Mouse (Mus musculus) 416B (cell line): ENCODE measurements around the gene Col27a1.

Experiments
- DNase-seq: peaks from one replicate; pipeline ENCODE4 v3.0.0; 2011; ENCODE audit warnings: low read depth

Col27a1 gene

DNA sequence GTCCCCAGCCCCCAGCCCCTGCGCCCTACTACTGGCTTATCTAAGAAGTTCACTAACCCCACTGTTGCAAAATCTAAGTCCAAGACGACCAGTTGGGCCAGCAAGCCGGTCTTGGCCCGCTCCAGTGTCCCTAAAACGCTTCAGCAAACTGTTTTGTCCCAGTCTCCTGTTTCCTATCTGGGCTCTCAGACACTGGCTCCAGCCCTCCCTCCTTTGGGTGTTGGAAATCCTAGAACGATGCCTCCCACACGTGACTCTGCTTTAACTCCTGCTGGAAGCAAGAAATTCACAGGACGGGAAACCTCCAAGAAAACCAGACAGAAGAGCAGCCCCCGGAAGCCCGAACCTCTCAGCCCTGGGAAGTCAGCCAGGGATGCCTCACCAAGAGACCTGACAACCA lies 11.6 kb downstream of the Col27a1 start:
- DNase-seq = no peak

DNA sequence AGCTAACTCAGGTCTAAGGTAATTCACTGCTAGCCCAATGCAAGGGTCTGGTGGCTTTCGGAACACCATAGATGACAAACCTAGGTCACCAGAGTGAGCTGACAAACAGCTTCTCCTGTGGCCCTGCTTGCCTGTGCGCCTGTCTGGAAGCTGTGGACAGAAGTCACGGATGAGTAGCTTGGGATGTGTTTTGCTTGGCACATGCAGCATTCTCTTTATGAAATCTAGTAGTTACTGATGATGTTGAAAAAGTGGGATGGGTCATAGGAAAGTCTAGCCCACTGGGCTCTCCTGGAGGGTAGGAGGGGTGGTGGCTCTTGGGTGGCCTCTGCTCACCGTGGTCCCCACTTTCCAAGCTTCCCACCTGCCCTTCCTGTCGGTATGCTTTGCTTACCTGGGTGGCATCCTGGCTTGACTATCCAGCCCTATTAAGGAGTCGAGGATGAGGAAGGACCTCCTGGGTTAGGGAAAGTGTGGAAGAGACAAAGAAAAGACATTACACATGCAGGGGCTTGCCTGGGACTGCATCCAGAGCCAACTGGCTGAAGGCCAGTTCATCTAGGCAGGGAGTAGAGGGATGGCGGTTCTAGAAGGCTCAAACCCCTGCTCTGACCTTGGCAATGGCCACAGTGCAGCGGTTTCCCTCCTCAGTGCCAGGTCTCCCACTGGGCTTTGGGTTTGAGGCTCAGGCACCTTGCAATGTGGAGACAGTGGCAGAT lies 12.5 kb downstream of the Col27a1 start:
- no peak for DNase-seq

DNA sequence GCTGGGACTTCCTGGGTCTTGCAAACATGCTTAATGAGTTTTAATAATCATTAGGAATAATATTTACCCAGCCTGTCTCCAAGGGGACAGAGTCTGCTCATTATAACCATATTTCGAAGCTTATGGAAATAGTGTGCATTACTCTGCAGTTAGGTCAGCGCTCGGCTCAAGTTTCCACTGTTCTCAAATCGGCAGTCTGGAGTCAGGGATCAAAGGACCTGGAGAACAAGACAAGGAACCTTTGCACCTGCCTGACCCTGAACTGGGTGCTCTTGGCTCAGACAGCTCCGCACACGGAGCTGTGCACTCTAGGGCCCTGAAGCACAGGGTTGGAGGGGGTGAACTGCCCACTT lies 13.1 kb downstream of the Col27a1 start:
- DNase-seq = no peak

DNA sequence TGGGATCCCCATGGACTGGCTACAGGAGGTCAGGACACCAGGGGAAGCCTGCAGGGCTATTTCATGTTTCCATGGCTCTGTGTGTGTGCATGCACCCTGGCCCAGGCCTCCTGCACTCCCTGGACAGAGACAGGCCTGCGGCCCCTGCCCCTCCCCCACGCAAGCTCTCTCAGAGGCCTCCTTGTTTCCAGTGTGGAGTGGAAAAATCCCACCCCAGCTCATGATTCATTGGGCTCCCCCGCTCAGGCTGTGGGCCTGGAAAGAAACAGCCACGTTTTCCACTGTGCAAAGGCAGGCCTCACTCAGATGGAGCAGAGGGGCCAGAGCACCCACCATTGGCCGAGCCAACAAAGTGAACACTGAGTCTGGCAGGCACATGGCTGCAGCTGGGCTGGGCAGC lies 15.1 kb downstream of the Col27a1 start:
- no peak for DNase-seq

DNA sequence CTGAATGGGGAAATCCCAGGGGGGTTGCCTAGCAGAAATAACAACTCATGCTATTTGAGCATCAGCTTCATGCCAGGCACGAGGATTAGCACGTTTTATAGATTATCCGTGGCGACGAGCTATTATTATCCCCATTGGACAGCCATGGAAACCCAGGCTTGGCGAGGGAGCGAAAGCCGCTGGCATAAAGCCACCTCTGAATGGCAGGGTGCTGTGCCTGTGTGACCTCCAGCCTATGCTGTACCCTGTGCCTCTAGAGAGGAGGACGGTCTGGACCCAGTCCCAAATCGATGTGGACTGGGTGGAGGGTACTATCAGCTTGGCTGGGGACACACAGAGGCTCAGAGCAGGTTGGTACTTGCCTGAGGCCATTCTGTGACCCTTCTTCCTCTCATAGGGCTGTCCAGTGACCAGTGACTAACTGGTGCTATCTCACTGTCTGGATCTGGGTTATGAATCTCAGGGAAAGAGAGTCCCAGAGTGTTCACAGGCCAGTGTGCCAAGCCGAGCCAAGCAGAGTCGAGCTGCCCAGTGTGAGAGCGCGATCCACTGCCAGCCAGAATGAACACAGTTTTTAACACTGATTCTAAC lies 16.3 kb downstream of the Col27a1 start:
- DNase-seq = no peak

DNA sequence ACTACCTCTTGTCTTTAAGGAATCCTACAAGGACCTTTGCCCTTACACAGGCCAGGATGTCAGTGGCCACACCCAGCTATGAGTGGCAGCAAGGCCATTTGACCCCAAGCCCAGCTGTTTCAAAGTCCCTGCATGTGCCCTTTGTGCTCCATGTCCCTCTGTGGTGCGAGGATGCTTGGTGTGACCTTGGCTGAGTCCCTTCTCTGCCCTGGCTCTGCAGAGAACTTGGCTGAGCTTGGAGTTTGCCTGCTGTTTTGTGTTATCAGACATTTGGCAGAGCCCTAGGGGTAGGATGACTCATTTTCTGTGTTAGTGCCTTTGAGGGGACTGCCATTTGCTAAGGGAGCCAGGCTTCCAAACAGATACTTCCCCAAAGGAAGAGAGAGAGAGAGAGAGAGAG lies 17.3 kb downstream of the Col27a1 start:
- DNase-seq = no peak

DNA sequence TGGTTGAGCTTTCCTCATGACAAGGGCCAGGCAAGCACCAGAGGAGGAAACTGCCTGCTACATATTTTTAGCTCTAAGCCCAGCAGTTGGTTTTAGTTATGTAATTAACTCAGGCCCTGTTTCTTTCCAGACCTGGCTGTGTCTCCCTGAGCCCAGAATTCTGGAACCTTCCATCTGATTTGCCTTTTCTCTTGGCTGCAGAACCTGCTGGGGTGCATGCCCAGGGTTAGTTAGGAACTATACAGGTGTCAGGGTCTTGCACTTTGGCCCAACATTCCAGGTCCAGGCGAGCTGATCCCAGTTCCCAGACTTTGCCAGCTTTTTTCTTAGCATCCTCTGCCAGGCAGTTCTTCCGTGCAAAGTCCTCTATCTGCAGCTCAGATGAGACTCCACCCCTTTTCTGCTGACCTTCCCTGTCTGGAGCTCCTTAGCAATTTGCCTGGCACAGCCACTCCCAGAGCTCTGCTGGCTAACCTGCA lies 18.8 kb downstream of the Col27a1 start:
- DNase-seq = no peak

DNA sequence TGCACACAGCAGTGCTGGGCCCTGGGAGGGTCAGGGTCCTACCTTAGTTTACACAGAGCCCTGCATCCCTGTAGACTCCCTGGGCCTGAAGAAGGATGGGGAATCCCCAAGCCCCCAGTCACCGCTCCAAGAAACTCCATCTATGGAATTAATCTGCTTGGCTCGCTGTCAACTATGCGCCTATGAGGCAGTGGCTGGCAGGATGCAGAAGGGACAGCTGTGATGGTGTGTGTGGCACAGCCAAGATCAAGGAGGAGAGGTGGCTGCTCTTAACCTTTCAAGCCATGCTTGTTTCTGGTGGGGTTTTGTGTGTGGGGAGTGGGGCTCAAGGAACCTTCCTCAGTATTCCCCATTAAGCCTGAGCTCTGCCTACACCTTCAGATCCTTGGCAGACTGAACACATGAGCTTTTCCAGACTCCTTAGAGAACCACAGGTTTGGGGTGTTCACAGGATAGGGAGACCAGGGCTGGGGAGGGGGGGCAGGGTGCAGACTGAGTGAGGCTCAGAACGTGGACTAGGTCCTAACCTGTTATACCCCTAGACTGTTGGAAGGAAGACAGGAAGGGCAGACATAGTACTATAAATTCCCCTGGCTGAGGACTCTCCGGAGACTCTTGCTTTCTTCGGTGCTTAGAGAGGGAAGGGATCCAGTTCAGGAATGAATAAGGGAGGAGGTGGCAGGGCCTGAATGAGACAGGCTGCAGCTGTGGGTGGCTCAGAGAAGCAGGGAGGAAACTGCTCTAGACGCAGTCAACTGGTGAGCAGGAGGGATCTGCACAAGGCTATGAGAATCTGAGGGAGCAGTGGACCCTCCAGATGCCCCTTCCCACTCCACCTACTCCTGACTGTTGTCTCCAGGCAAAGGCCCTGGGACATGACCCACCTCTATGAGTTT lies 20.0 kb downstream of the Col27a1 start:
- no peak for DNase-seq

DNA sequence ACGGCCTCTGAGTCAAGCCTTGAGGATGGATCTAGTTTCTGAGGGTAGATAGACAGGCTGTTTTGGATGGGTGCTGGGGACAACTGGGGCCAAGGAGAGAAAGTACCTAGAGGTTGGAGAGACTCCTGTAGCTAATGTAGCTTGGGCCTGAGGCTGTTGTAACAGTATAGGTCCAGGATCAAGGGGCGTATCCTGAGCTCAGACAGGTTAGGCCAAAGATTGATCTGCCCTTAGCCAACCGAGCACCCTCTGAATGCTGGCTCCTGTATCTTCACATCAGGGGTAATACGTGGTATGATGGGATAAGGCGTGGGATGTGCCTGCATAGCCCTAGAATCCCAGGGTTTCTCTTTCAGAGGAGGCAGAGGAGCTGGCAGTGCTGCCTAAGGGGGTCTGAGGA lies 21.0 kb downstream of the Col27a1 start:
- no peak for DNase-seq

DNA sequence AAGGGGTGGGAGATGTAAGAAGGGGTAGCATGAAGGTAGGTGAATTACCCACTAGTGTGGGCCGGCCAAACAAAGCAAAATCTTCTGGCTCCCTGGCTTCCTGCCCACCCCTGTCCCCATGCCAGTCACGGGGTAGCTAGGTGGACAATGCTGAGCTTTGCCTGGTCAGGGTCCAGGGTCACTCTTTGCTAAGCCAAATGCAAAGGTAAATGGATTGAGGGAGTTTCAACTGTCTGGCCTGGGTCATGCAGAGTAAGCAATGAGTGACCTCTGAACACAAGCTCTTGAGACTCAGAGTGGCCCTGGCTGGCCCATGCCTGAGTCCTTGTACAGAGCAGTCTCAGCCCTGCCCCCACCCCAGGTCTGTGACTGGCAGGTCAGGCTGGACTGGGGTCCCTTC lies 22.4 kb downstream of the Col27a1 start:
- no peak for DNase-seq

DNA sequence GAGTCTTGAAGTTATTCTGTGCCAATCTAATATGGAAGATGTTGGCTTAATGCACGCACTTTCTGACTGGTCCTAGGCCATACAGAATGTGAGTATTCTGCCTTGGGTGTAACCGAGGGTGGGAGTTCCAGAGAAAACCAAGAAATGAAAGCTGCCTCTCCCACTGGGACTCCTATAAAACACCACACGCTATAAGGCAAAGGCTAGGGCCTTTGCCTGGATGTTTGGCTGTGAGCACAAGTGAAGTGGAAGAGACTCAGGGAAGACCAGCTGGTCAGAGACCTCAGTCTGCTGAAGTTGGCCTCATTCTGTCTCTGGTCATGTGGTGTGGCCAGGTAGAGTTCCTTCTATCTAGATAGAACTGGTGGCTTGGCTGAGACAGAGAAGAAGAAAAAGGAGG lies 23.4 kb downstream of the Col27a1 start:
- no peak for DNase-seq

DNA sequence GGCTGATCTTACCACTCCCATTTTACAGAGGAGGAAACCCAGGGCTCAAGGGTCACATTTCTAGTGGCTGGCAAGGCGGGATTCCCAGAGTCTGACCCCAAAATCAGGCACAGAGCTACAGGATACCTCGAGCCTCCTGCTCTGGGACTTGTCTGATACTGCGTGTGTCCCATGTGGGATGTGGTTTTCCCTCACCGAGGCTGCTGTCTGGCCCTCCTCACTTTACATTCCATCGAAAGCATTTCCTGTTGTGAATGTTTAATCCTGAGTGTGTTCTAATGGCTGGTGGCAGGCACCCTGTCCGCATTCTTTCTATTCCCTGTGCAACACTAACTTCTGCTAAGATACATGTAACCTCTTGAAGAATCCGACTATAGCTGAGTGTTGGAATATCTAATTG lies 24.3 kb downstream of the Col27a1 start:
- DNase-seq = no peak

DNA sequence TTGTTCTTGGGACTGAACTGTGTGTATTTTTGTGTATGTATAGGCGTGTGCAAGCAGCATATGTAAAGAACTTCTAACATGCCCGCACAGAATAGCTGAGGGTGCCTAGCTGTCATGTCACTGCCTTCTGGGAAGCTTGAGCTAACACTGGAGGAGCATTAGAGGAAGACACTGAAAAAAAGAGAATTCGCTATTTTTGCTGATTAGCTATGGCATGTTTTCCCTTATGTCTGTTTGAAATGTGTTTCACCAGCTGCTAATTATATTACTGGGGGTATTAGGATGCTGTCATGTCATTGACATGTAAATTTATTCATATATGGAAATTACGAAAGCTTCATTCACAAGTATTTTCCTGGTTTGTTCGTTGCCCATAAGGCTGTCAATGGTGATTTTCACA lies 24.9 kb downstream of the Col27a1 start:
- no peak for DNase-seq

DNA sequence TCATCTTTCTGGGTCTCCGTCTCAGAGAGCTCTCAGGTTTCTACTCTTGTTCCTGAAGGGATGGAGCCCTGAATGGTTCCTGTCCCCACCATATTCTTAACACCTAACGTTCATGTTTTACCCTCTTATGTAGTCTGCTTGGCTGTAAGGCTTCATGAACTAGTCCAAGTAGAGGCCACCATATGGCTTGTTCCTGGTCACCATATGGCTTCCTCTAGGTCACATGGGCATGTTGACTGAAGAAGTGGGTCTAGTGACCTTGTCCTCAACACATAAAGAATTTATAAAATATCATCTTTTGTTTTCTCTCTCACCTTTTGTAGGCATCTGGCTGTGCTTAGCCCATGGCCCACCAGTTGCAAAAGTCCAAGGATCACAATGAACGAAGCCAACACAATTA lies 27.2 kb downstream of the Col27a1 start:
- DNase-seq = no peak

DNA sequence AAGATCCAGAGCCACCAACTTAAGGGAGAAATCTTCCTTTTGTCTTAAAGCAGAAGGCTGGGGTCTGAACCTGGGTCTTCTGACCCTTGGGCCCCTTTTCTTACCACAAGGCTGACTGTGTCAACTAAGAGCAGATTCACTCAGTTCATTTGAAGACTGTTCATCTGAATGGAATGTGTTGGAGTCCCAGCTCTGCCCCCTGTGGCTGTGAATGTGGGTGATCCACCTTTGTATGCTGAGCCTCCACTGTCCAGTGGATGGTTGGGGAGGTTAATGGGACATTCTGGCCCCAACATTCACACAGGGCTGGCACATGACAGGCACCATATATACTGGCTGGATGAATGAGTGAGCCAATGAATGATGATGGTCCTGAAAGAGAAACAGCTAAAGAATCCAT lies 34.2 kb downstream of the Col27a1 start:
- DNase-seq = no peak

DNA sequence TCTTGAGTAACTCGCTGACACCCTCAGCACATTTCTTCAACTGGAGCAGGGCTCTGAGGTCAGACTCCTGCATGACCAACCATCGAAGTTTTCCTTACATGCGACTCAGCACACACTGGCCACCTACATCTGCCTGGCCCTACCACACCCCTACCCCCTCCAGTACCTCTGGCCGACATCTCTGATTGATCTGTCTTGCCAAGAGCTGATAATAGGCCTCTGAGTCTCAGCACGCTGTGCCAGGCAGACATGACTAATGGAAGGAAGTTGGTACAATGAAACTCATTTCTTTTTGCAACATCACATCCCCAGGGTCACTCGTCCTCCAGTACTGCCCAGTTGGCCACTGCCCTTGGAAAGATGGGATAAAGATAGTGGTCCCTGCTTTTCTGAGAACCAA lies 35.1 kb downstream of the Col27a1 start:
- no peak for DNase-seq

DNA sequence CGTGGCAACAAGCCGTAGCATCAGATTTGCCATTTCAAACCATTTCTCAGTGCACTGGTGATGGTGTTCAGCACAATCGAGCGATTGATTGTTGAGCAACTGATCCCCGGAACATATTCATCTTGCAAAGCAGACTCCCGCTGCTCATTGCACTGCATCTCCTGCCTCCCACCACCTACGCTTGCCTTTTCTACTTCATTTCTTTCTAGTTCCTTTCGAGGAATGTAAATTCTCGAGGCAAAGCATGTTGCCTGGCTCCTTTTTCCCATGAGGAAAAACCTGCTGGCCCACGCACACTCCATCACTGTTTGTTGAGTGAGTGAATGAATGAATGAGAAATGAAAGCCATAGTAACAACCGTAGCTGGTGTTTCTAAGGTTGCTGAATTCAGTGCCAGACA lies 38.0 kb downstream of the Col27a1 start:
- DNase-seq = no peak

DNA sequence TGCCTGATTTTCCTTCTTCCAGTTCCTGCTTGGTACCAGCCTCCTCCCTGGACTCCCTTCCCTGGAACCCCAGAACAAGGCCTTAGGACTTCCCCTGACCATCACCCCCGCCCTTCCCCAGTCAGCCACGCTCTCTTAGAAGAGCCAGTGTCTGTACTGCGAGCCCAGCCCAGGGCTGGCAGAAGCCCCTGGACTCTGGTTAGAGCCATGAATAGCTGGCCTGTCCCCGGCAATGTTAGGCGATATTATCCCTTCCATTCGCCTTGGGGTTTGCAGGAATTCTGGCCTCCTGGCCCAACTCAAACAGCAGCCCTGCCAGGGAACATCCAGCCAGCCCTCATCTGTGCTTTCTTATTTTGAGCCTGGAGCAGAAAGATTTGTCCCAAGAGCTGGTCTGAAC lies 39.9 kb downstream of the Col27a1 start:
- no peak for DNase-seq

DNA sequence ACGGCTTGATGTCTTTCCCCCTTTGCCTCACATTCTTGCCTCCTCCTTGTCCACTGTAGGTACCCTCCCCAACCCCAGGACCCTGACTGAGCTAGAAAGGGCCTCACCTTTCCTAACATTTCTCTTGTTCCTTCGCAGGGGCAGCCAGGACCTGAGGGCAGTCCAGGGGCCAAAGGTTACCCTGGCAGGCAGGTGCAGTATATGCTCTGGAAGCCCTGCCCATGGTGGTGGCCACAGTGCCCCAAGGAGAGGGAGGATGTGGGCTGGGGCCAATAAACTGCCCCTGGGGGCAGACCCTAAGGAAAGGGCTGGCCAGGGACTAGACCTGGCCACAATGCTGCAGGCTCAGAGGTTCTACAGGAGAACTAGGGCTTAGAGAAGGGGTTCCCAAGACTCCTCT lies 40.3 kb downstream of the Col27a1 start:
- DNase-seq = no peak

DNA sequence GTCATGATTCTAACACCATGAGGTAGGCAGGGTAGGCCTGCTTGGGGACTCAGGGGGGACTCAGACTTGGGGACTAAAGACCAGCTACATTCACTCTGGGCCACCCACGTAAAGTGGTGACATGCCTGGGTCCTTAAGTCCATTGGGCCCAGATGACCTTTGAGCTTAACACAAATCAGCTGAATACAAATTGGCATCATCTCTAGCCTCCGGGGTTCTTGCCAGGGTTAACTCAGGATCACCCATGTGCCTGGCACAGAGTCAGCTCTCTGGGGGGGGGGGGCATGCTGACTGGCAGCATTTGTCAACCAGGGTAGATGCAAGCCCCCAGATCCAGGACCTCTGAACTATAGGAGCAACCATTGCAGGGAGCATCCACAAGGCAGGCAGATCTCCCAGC lies 42.6 kb downstream of the Col27a1 start:
- DNase-seq = no peak

DNA sequence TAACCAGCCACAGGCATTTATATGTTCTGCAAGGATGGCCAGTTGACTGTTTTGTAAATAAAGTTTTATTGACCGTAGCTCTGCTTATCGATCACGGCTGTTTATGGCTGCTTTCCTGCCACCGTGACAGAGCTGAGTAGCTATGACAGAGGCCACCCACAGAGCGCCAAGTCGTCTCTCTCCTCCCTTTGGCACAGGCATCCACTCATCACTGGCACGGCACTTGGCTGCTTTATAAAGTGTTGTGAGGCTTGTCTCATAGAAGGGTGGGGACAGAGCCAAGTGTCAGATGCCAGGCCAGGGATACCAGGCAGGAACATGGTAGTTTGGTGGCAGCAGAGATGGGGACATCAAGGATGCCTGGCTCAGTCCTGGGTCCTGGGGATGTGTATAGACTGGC lies 43.5 kb downstream of the Col27a1 start:
- DNase-seq = no peak

DNA sequence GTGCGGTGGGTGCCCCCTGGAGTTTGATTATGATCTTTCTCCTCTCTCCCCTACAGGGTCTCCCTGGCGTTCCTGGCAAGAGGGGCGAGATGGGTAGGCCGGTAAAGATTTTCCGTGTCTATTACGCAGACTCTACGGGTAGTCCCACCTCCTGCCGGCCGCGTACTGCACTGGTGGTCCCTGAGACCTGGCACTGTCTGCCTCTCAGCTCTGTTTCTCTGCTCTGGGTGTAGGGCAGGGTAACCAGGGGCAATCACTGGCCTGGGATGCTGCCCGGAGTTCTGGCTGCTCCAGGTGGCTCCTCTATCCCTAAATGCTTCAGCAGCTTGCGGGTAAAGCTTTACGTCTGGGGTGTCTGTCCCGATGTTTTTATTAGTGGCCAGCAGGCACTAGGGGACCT lies 44.3 kb downstream of the Col27a1 start:
- no peak for DNase-seq

DNA sequence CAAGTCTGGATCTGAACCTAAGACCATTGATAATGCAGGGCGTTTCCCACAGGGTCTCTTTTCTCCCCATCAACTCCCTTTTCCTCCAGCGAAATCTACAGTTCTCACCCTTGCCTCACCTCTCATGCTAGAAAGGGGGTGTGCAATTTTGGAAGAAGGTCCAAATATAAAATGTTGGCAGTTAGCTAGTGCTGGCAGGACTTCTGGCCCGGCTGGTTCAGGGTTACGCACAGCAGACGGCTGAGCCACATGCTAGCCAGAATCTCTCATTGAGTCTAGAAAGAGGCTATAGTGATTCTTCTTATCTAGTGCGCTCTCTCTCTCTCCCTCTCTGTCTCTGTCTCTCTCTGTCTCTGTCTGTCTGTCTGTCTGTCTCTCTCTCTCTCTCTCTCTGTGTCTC lies 45.3 kb downstream of the Col27a1 start:
- DNase-seq = no peak
